Mouse (Mus musculus) heart, adult 18-20 months (tissue): ENCODE measurements around the gene Gm9732. TPM values are rescaled to one million over a fixed set of nuclear protein-coding genes. Genes with fewer than 3 reads are reported as not detected.

ENCODE experiments used
- total RNA-seq, 2 experiments: library from RNA; stranded (reverse); gene quantifications; 2 replicates each; pipeline ENCODE4 v1.2.3; 2021

Gene Gm9732
- total RNA-seq, 2 experiments from 2014 or later: not detected

Other genes with a start within 250 kb of the Gm9732 start
- not detected for gene Gm8094, start 198.4 kb upstream of the Gm9732 start, total RNA-seq
- gene Gm8104, start 174.4 kb upstream of the Gm9732 start, total RNA-seq: not detected
- gene Gm7233, start 95.2 kb upstream of the Gm9732 start, total RNA-seq: not detected
- gene Gm8122, start 39.7 kb upstream of the Gm9732 start, total RNA-seq: not detected
- not detected for gene Gm8126, start 16.4 kb upstream of the Gm9732 start, total RNA-seq
- gene Gm8127, start 18.8 kb downstream of the Gm9732 start, total RNA-seq: not detected
- gene 1700001F09Rik, start 72.8 kb downstream of the Gm9732 start, total RNA-seq: not detected
- gene Gm8138, start 141.3 kb downstream of the Gm9732 start, total RNA-seq: not detected